Mouse (Mus musculus): ENCODE results near the gene Neu2. TPM values are rescaled to one million over a fixed set of nuclear protein-coding genes. Genes with fewer than 3 reads are reported as not detected.
A peak's percentile ranks its signal among the peaks of the same experiment; 100 is the strongest.

Gene Neu2
- polyA plus RNA-seq, 1 experiment, result 14.6 TPM

- H3K4me1 ChIP-seq (ENCODE audit: control insufficient read depth, insufficient read depth, low read length), result peaks cover 7% of the 10 kb centered on the region
- TF ChIP-seq POLR2A (IDR thresholded peaks at IDR 0.05; ENCODE audit: extremely low read depth, insufficient read depth, low read length), result no peak
- no peak for TF ChIP-seq CTCF (IDR thresholded peaks at IDR 0.05; ENCODE audit: extremely low read depth, insufficient read depth, low read length)
- H3K27ac ChIP-seq (ENCODE audit: insufficient read depth, low read length), result no peak overlapping the region
- no peak overlapping the region for H3K4me3 ChIP-seq (ENCODE audit: insufficient read depth, low read length)
Observed at GRCm38 (mm10) chr1:87600533-87600932, 90.8 kb downstream of the Neu2 start.

- Histone ChIP-seq H3K4me3 (ENCODE audit: insufficient read depth, low read length) (no peak overlapping the region), H3K4me1 (ENCODE audit: control insufficient read depth, insufficient read depth, low read length) (peaks cover 12% of the 10 kb centered on the region), H3K27ac (ENCODE audit: insufficient read depth, low read length) (no peak overlapping the region)
- no peak for TF ChIP-seq POLR2A (IDR thresholded peaks at IDR 0.05; ENCODE audit: extremely low read depth, insufficient read depth, low read length)
- no peak for TF ChIP-seq CTCF (IDR thresholded peaks at IDR 0.05; ENCODE audit: extremely low read depth, insufficient read depth, low read length)
Observed at GRCm38 (mm10) chr1:87601801-87602200, 92.1 kb downstream of the Neu2 start.

GRCm38 (mm10) chr1:87603389-87603788, 93.7 kb downstream of the Neu2 start:
- H3K27ac ChIP-seq (ENCODE audit: insufficient read depth, low read length), result peak overlapping the region; percentile 64
- peaks cover 10% of the 10 kb centered on the region for H3K4me1 ChIP-seq (ENCODE audit: control insufficient read depth, insufficient read depth, low read length)
- 0 out of 2 replicates have a peak, but pooled peaks have one; percentile 18 for TF ChIP-seq POLR2A (IDR thresholded peaks at IDR 0.05; ENCODE audit: extremely low read depth, insufficient read depth, low read length)
- TF ChIP-seq CTCF (IDR thresholded peaks at IDR 0.05; ENCODE audit: extremely low read depth, insufficient read depth, low read length), result no peak
- H3K4me3 ChIP-seq (ENCODE audit: insufficient read depth, low read length), result no peak overlapping the region

GRCm38 (mm10) chr1:87605296-87605695, 95.6 kb downstream of the Neu2 start:
- Histone ChIP-seq H3K27ac (ENCODE audit: insufficient read depth, low read length) (0 out of 2 replicates have a peak overlapping the region, but pooled peaks have one; percentile 71), H3K4me3 (ENCODE audit: insufficient read depth, low read length) (no peak overlapping the region), H3K4me1 (ENCODE audit: control insufficient read depth, insufficient read depth, low read length) (peaks cover 10% of the 10 kb centered on the region)
- no peak for TF ChIP-seq POLR2A (IDR thresholded peaks at IDR 0.05; ENCODE audit: extremely low read depth, insufficient read depth, low read length)
- no peak for TF ChIP-seq CTCF (IDR thresholded peaks at IDR 0.05; ENCODE audit: extremely low read depth, insufficient read depth, low read length)

GRCm38 (mm10) chr1:87607385-87608091, 97.8 kb downstream of the Neu2 start:
- no peak overlapping the region for H3K27ac ChIP-seq (ENCODE audit: insufficient read depth, low read length)
- peaks cover 10% of the 10 kb centered on the region for H3K4me1 ChIP-seq (ENCODE audit: control insufficient read depth, insufficient read depth, low read length)
- TF ChIP-seq CTCF (IDR thresholded peaks at IDR 0.05; ENCODE audit: extremely low read depth, insufficient read depth, low read length) (no peak), POLR2A (IDR thresholded peaks at IDR 0.05; ENCODE audit: extremely low read depth, insufficient read depth, low read length) (no peak)
- H3K4me3 ChIP-seq (ENCODE audit: insufficient read depth, low read length), result no peak overlapping the region

GRCm38 (mm10) chr1:87608416-87609046, 98.8 kb downstream of the Neu2 start:
- TF ChIP-seq CTCF (IDR thresholded peaks at IDR 0.05; ENCODE audit: extremely low read depth, insufficient read depth, low read length), result peak; percentile 42; the same call in 1 of the 2 replicates
- TF ChIP-seq POLR2A (IDR thresholded peaks at IDR 0.05; ENCODE audit: extremely low read depth, insufficient read depth, low read length), result no peak
- H3K4me1 ChIP-seq (ENCODE audit: control insufficient read depth, insufficient read depth, low read length), result peaks cover 7% of the 10 kb centered on the region
- H3K4me3 ChIP-seq (ENCODE audit: insufficient read depth, low read length), result no peak overlapping the region
- no peak overlapping the region for H3K27ac ChIP-seq (ENCODE audit: insufficient read depth, low read length)

- Histone ChIP-seq H3K27ac (ENCODE audit: insufficient read depth, low read length) (no peak overlapping the region), H3K4me3 (ENCODE audit: insufficient read depth, low read length) (no peak overlapping the region), H3K4me1 (ENCODE audit: control insufficient read depth, insufficient read depth, low read length) (no peaks in the 10 kb centered on the region)
- TF ChIP-seq POLR2A (IDR thresholded peaks at IDR 0.05; ENCODE audit: extremely low read depth, insufficient read depth, low read length) (no peak), CTCF (IDR thresholded peaks at IDR 0.05; ENCODE audit: extremely low read depth, insufficient read depth, low read length) (no peak)
Observed at GRCm38 (mm10) chr1:87614576-87615295, 105.0 kb downstream of the Neu2 start.

- TF ChIP-seq POLR2A (IDR thresholded peaks at IDR 0.05; ENCODE audit: extremely low read depth, insufficient read depth, low read length), result no peak
- TF ChIP-seq CTCF (IDR thresholded peaks at IDR 0.05; ENCODE audit: extremely low read depth, insufficient read depth, low read length), result no peak
- H3K4me1 ChIP-seq (ENCODE audit: control insufficient read depth, insufficient read depth, low read length), result peaks cover 3% of the 10 kb centered on the region
- peak within 1 kb of the TSS; percentile 31 for H3K4me3 ChIP-seq (ENCODE audit: insufficient read depth, low read length)
- peak within 1 kb of the TSS; percentile 48 for H3K27ac ChIP-seq (ENCODE audit: insufficient read depth, low read length)
Observed at GRCm38 (mm10) chr1:87620211-87620668, 110.6 kb downstream of the Neu2 start, which contains the start of gene Inpp5d. Inpp5d (plus strand) TSS chr1:87620312.

GRCm38 (mm10) chr1:87620693-87621092, 111.0 kb downstream of the Neu2 start:
- TF ChIP-seq POLR2A (IDR thresholded peaks at IDR 0.05; ENCODE audit: extremely low read depth, insufficient read depth, low read length), result no peak
- no peak for TF ChIP-seq CTCF (IDR thresholded peaks at IDR 0.05; ENCODE audit: extremely low read depth, insufficient read depth, low read length)
- H3K27ac ChIP-seq (ENCODE audit: insufficient read depth, low read length), result peak overlapping the region; percentile 48
- peak overlapping the region; percentile 31 for H3K4me3 ChIP-seq (ENCODE audit: insufficient read depth, low read length)
- peaks cover 3% of the 10 kb centered on the region for H3K4me1 ChIP-seq (ENCODE audit: control insufficient read depth, insufficient read depth, low read length)
